Mouse (Mus musculus): ENCODE measurements around the gene Rnf24. TPM values are rescaled to one million over a fixed set of nuclear protein-coding genes. Genes with fewer than 3 reads are reported as not detected.

The Rnf24 gene
- total and polyA plus RNA-seq, 3 experiments, result 3.9 to 14.7 (median 3.9) TPM

DNA sequence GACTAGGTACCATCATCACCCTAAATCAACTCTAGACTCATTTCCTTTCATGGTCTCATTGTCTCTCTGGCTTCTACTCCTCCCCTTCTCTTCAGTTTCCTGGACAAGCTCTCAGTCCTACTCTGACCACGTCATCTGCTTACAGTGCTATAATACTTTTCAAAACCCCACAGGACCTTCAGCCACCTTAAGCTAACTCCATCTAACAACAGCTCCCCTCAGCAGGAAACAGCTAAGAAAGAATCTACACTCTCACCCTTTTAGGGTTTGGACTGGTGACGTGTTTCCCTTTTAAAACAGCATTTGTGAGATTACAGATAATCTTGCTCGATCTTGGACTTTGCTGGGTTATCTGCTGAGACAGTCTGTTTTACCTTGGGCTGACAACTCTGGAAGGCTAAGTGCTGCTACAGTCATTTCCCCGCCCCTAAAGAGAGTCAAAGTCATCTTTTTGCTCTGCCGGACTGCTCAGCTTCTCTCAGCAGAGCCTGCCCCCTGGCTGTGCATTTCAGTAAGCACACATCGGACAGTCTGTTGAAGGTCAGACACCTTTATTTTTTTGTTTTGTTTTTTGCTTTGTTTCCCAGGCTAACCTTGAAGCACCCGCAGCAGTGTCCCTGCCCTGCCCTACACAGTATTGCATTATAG is 98.9 kb downstream of the Rnf24 start (continued):
- TF ChIP-seq MAFK (IDR thresholded peaks at IDR 0.05; ENCODE audit: insufficient replicate concordance, low read length), result 0 out of 2 replicates have a peak, but pooled peaks have one; percentile 15
- peak; percentile 38; the same call in 1 of the 2 replicates for TF ChIP-seq TCF12 (IDR thresholded peaks at IDR 0.05; ENCODE audit: low read depth, low read length)
- TF ChIP-seq NELFE (IDR thresholded peaks at IDR 0.05; ENCODE audit: low read depth, low read length), result no peak
- TF ChIP-seq E2F4 (IDR thresholded peaks at IDR 0.05; ENCODE audit: insufficient replicate concordance, low read depth, low read length), result no peak
- no peak for TF ChIP-seq ETS1 (conservative IDR thresholded peaks at IDR 0.05; ENCODE audit: low read depth, low read length)
- peak; percentile 98 for TF ChIP-seq SMC3 (IDR thresholded peaks at IDR 0.05; ENCODE audit: low read depth, low read length)
- no peak for TF ChIP-seq POLR2AphosphoS2 (IDR thresholded peaks at IDR 0.05; ENCODE audit: low read depth, low read length)
- no peak for TF ChIP-seq USF2 (conservative IDR thresholded peaks at IDR 0.05; ENCODE audit: low read depth, low read length)
- no peak for TF ChIP-seq CHD2 (IDR thresholded peaks at IDR 0.05; ENCODE audit: low read length)
- 0 out of 2 replicates have a peak, but pooled peaks have one; percentile 47 for TF ChIP-seq MEF2A (IDR thresholded peaks at IDR 0.05; ENCODE audit: borderline replicate concordance, low read depth, low read length)
- TF ChIP-seq TBP (conservative IDR thresholded peaks at IDR 0.05; ENCODE audit: low read depth, low read length), result no peak
- TF ChIP-seq CTCF (conservative IDR thresholded peaks at IDR 0.05 in 1 of 2, IDR thresholded peaks at IDR 0.05 in 1 of 2; ENCODE audit: low read depth in 2 of 2, low read length in 2 of 2), result peak in 1 of 2 experiments; percentile 94; a peak in 3 of 4 replicates
- 0 out of 2 replicates have a peak, but pooled peaks have one; percentile 53 for TF ChIP-seq MXI1 (IDR thresholded peaks at IDR 0.05; ENCODE audit: low read depth, low read length)

Other genes with a start within 250 kb of the Rnf24 start
- gene Hspa12b, start 225.6 kb downstream of the Rnf24 start, total RNA-seq (2012; rRNA removed), result 1.3 and 1.7 TPM in 2 replicates
- gene Hspa12b, start 225.6 kb downstream of the Rnf24 start, total RNA-seq (2014; rRNA removed), result 0.24 and 0.56 TPM in 2 replicates
- 2.0 TPM in 2 replicates for gene Hspa12b, start 225.6 kb downstream of the Rnf24 start, polyA plus RNA-seq (2012; ENCODE audit: insufficient read length, low read depth)
- not detected in 2 replicates for gene Gm11037, start 219.4 kb downstream of the Rnf24 start, total RNA-seq (2012; rRNA removed)
- not detected in 2 replicates for gene Gm11037, start 219.4 kb downstream of the Rnf24 start, total RNA-seq (2014; rRNA removed)
- not detected in 2 replicates for gene Gm11037, start 219.4 kb downstream of the Rnf24 start, polyA plus RNA-seq (2012; ENCODE audit: insufficient read length, low read depth)
- gene 1700037H04Rik, start 192.8 kb downstream of the Rnf24 start, total RNA-seq (2012; rRNA removed), result 25.3 and 36.5 TPM in 2 replicates
- 11.2 and 16.0 TPM in 2 replicates for gene 1700037H04Rik, start 192.8 kb downstream of the Rnf24 start, total RNA-seq (2014; rRNA removed)
- 40.0 and 43.0 TPM in 2 replicates for gene 1700037H04Rik, start 192.8 kb downstream of the Rnf24 start, polyA plus RNA-seq (2012; ENCODE audit: insufficient read length, low read depth)
- gene Cenpb, start 172.8 kb downstream of the Rnf24 start, total RNA-seq (2012; rRNA removed), result 24.4 and 26.8 TPM in 2 replicates
- 17.3 and 18.1 TPM in 2 replicates for gene Cenpb, start 172.8 kb downstream of the Rnf24 start, total RNA-seq (2014; rRNA removed)
- gene Cenpb, start 172.8 kb downstream of the Rnf24 start, polyA plus RNA-seq (2012; ENCODE audit: insufficient read length, low read depth), result 26.1 and 26.6 TPM in 2 replicates
- gene Cdc25b, start 165.9 kb downstream of the Rnf24 start, total RNA-seq (2012; rRNA removed), result 11.6 and 14.4 TPM in 2 replicates
- 23.3 and 24.0 TPM in 2 replicates for gene Cdc25b, start 165.9 kb downstream of the Rnf24 start, total RNA-seq (2014; rRNA removed)
- gene Cdc25b, start 165.9 kb downstream of the Rnf24 start, polyA plus RNA-seq (2012; ENCODE audit: insufficient read length, low read depth), result 21.3 and 22.8 TPM in 2 replicates
- 0.97 and 1.0 TPM in 2 replicates for gene Spef1, start 165.6 kb downstream of the Rnf24 start, total RNA-seq (2012; rRNA removed)
- gene Spef1, start 165.6 kb downstream of the Rnf24 start, total RNA-seq (2014; rRNA removed), result 0.34 and 0.45 TPM in 2 replicates
- gene Spef1, start 165.6 kb downstream of the Rnf24 start, polyA plus RNA-seq (2012; ENCODE audit: insufficient read length, low read depth), result 1.2 TPM in 2 replicates
- 9.1 and 10.4 TPM in 2 replicates for gene Ap5s1, start 145.8 kb downstream of the Rnf24 start, total RNA-seq (2012; rRNA removed)
- gene Ap5s1, start 145.8 kb downstream of the Rnf24 start, total RNA-seq (2014; rRNA removed), result 19.8 and 22.5 TPM in 2 replicates
- 8.1 and 9.9 TPM in 2 replicates for gene Ap5s1, start 145.8 kb downstream of the Rnf24 start, polyA plus RNA-seq (2012; ENCODE audit: insufficient read length, low read depth)
- gene Mavs, start 118.8 kb downstream of the Rnf24 start, total RNA-seq (2012; rRNA removed), result 25.6 and 25.9 TPM in 2 replicates
- 18.5 and 18.6 TPM in 2 replicates for gene Mavs, start 118.8 kb downstream of the Rnf24 start, total RNA-seq (2014; rRNA removed)
- 26.8 and 34.5 TPM in 2 replicates for gene Mavs, start 118.8 kb downstream of the Rnf24 start, polyA plus RNA-seq (2012; ENCODE audit: insufficient read length, low read depth)
- gene Pank2, start 90.4 kb downstream of the Rnf24 start, total RNA-seq (2012; rRNA removed), result 16.6 and 19.0 TPM in 2 replicates
- 25.6 and 28.6 TPM in 2 replicates for gene Pank2, start 90.4 kb downstream of the Rnf24 start, total RNA-seq (2014; rRNA removed)
- gene Pank2, start 90.4 kb downstream of the Rnf24 start, polyA plus RNA-seq (2012; ENCODE audit: insufficient read length, low read depth), result 34.7 and 43.2 TPM in 2 replicates
- gene Smox, start 138.6 kb upstream of the Rnf24 start, total RNA-seq (2012; rRNA removed), result 4.2 and 7.6 TPM in 2 replicates
- gene Smox, start 138.6 kb upstream of the Rnf24 start, total RNA-seq (2014; rRNA removed), result 4.1 and 4.4 TPM in 2 replicates
- gene Smox, start 138.6 kb upstream of the Rnf24 start, polyA plus RNA-seq (2012; ENCODE audit: insufficient read length, low read depth), result 3.3 and 4.0 TPM in 2 replicates
- not detected in 2 replicates for gene Adra1d, start 209.4 kb upstream of the Rnf24 start, total RNA-seq (2012; rRNA removed)
- not detected in 2 replicates for gene Adra1d, start 209.4 kb upstream of the Rnf24 start, total RNA-seq (2014; rRNA removed)
- not detected in 2 replicates for gene Adra1d, start 209.4 kb upstream of the Rnf24 start, polyA plus RNA-seq (2012; ENCODE audit: insufficient read length, low read depth)